14 mouse cellular contexts compared by ENCODE assay signal in genomic region chr12:70070888-70071287, GRCm38 (mm10). TPM values are rescaled to one million over a fixed set of nuclear protein-coding genes. Genes with fewer than 3 reads are reported as not detected.
DNase-seq lines count a peak whose midpoint lies in the region; ATAC-seq and TF ChIP-seq lines count a peak whose summit lies in the region.
"Had no signal": no experiment of that assay in that cellular context is flagged by ENCODE, and none has a peak within 500 bp of the region (broad histone marks: within the 10 kb centered on the region; RNA-seq: fewer than 3 reads in every experiment).

No protein-coding gene starts in this region.

- no peaks in the 10 kb centered on the region for H3K27me3 ChIP-seq in midbrain, embryonic 10.5 days (ENCODE audit: low read depth, poor library complexity, severe bottlenecking)
- H3K27me3 ChIP-seq in midbrain, postnatal 0 days (ENCODE audit: insufficient read depth, low read length): no peaks in the 10 kb centered on the region
- no peaks in the 10 kb centered on the region for H3K27me3 ChIP-seq in forebrain, embryonic 15.5 days
- H3K27me3 ChIP-seq in midbrain, embryonic 11.5 days (ENCODE audit: control insufficient read depth, insufficient read depth, low read length): no peaks in the 10 kb centered on the region
- H3K27me3 ChIP-seq: embryonic facial prominence, embryonic 15.5 days had no signal

- no peaks in the 10 kb centered on the region; the same call in 1 of the 2 replicates for H3K36me3 ChIP-seq in midbrain, embryonic 10.5 days
- H3K36me3 ChIP-seq in midbrain, postnatal 0 days (ENCODE audit: insufficient read depth, low read length): 0 out of 2 replicates have a peak, but pooled peaks cover 7% of the 10 kb centered on the region
- 0 out of 2 replicates have a peak, but pooled peaks cover 4% of the 10 kb centered on the region for H3K36me3 ChIP-seq in forebrain, embryonic 15.5 days
- H3K36me3 ChIP-seq in midbrain, embryonic 11.5 days (ENCODE audit: control insufficient read depth, insufficient read depth, low read length): no peaks in the 10 kb centered on the region

- peak overlapping the region; percentile 71 for H3K27ac ChIP-seq in midbrain, embryonic 10.5 days (replicated peaks)
- H3K27ac ChIP-seq in midbrain, postnatal 0 days (ENCODE audit: low read depth, low read length): no peak overlapping the region
- H3K27ac ChIP-seq in forebrain, embryonic 15.5 days (replicated peaks): peak overlapping the region; percentile 79
- H3K27ac ChIP-seq in midbrain, embryonic 11.5 days (ENCODE audit: low read depth, low read length): peak overlapping the region; percentile 18; the same call in 1 of the 2 replicates
- H3K27ac ChIP-seq: embryonic facial prominence, embryonic 15.5 days had no signal

- H3K9ac ChIP-seq in midbrain, postnatal 0 days (replicated peaks; ENCODE audit: low read length, poor library complexity, severe bottlenecking): no peak overlapping the region
- H3K9ac ChIP-seq in forebrain, embryonic 15.5 days (replicated peaks): 0 out of 2 replicates have a peak overlapping the region, but pooled peaks have one; percentile 16
- H3K9ac ChIP-seq in midbrain, embryonic 11.5 days (ENCODE audit: low read length): no peak overlapping the region
- H3K9ac ChIP-seq: embryonic facial prominence, embryonic 15.5 days had no signal

- no peaks in the 10 kb centered on the region for H3K9me3 ChIP-seq in midbrain, embryonic 10.5 days (replicated peaks)
- H3K9me3 ChIP-seq in midbrain, postnatal 0 days (ENCODE audit: low read length): no peaks in the 10 kb centered on the region
- H3K9me3 ChIP-seq in forebrain, embryonic 15.5 days: no peaks in the 10 kb centered on the region
- no peaks in the 10 kb centered on the region for H3K9me3 ChIP-seq in midbrain, embryonic 11.5 days (ENCODE audit: control insufficient read depth, low read length)
- H3K9me3 ChIP-seq: embryonic facial prominence, embryonic 15.5 days had no signal

- no peak for ATAC-seq in midbrain, postnatal 0 days (ENCODE audit: low FRiP score)
- peak; percentile 68 for ATAC-seq in forebrain, embryonic 15.5 days (replicated peaks)
- ATAC-seq in midbrain, embryonic 11.5 days (ENCODE audit: low FRiP score): peak; percentile 8; the same call in 1 of the 2 replicates

- peaks cover 42% of the 10 kb centered on the region for H3K4me1 ChIP-seq in midbrain, embryonic 10.5 days
- H3K4me1 ChIP-seq in midbrain, postnatal 0 days (ENCODE audit: insufficient read depth, low read length): no peaks in the 10 kb centered on the region
- peaks cover 42% of the 10 kb centered on the region for H3K4me1 ChIP-seq in forebrain, embryonic 15.5 days
- H3K4me1 ChIP-seq in midbrain, embryonic 11.5 days (ENCODE audit: control insufficient read depth, insufficient read depth, low read length): peaks cover 19% of the 10 kb centered on the region

- TF ChIP-seq CTCF in midbrain, postnatal 0 days (IDR thresholded peaks at IDR 0.05): no peak

- intact Hi-C loops in heart, postnatal 36 days (cut with DNase I): no loop called here

- no peak overlapping the region for H3K4me2 ChIP-seq in midbrain, postnatal 0 days (ENCODE audit: low read depth, low read length, poor library complexity, severe bottlenecking)
- H3K4me2 ChIP-seq in forebrain, embryonic 15.5 days (replicated peaks): no peak overlapping the region
- no peak overlapping the region for H3K4me2 ChIP-seq in midbrain, embryonic 11.5 days
- H3K4me2 ChIP-seq: embryonic facial prominence, embryonic 15.5 days had no signal

- 79% methylated on average over 7 of the region's 7 CpGs for WGBS in midbrain, embryonic 10.5 days
- 50% methylated on average over 7 of the region's 7 CpGs for WGBS in midbrain, postnatal 0 days
- 16% methylated on average over 7 of the region's 7 CpGs for WGBS in forebrain, embryonic 15.5 days
- WGBS in midbrain, embryonic 11.5 days: 73% methylated on average over 7 of the region's 7 CpGs

- DNase-seq in midbrain, embryonic 10.5 days (ENCODE audit: low spot score): no peak
- DNase-seq in midbrain, postnatal 0 days (ENCODE audit: low spot score): no peak
- DNase-seq in midbrain, embryonic 11.5 days (ENCODE audit: low spot score, missing footprints): peak; percentile 85
- DNase-seq in spleen, postnatal 4 days (ENCODE audit: low spot score in 2 of 2): no peak
- no peak for DNase-seq in adrenal gland, adult 2 months
- DNase-seq in heart, postnatal 36 days: no peak
- DNase-seq: cerebellum, postnatal 14 days; heart, adult 11 months; kidney, adult 2 months; lung, postnatal 14 days; thymus, adult 18-20 months had no signal

- no peak overlapping the region for H3K4me3 ChIP-seq in midbrain, embryonic 10.5 days
- H3K4me3 ChIP-seq in midbrain, postnatal 0 days (ENCODE audit: low read depth, low read length): no peak overlapping the region
- no peak overlapping the region for H3K4me3 ChIP-seq in forebrain, embryonic 15.5 days
- H3K4me3 ChIP-seq in midbrain, embryonic 11.5 days (ENCODE audit: low read depth, low read length): no peak overlapping the region
- H3K4me3 ChIP-seq: embryonic facial prominence, embryonic 15.5 days; myocyte had no signal

RNA-seq across cellular contexts. Expression of gene Nin, which starts 42.6 kb away (rescaled TPM):
- 9.4 and 10.0 TPM in 2 replicates for polyA plus RNA-seq in midbrain, embryonic 10.5 days (2016; fragmentation: Nextera tagmentation; extraction: Ambion mirVana)
- total RNA-seq in midbrain, postnatal 0 days (2014; rRNA removed): 25.0 and 25.8 TPM in 2 replicates
- 4.9 and 7.9 TPM in 2 replicates for polyA plus RNA-seq in midbrain, postnatal 0 days (2015; fragmentation: Nextera tagmentation; extraction: Ambion mirVana)
- polyA plus RNA-seq in forebrain, embryonic 15.5 days (2015; fragmentation: Nextera tagmentation; extraction: Ambion mirVana): 33.5 and 34.9 TPM in 2 replicates
- polyA plus RNA-seq in midbrain, embryonic 11.5 days (2014; fragmentation: Nextera tagmentation; extraction: Ambion mirVana): 10.0 and 11.1 TPM in 2 replicates
- 10 to 100 TPM; 29.7 to 34.2 TPM for total RNA-seq in adrenal gland, adult 2 months (2021)
- 9.1 and 9.6 TPM in 2 replicates for polyA plus RNA-seq in adrenal gland, adult 2 months (2012; rRNA removed)
- 10 to 100 TPM; 16.6 to 19.7 TPM for total RNA-seq in heart, postnatal 36 days (2021)
